Mouse (Mus musculus) hindbrain, embryonic 15.5 days (tissue): ENCODE results near the gene Ugt1a2. TPM values are rescaled to one million over a fixed set of nuclear protein-coding genes. Genes with fewer than 3 reads are reported as not detected.
"Not testable (repeated sequence)": the region's sequence is repeated elsewhere in the genome, so short reads cannot be mapped to it uniquely, and the experiment has no call there.

Experiments
- ATAC-seq: fragments of 200-750 bp; cut with Nextera tagmentation; 2 replicates; pipeline ENCODE4 v1.8.0; 2017; ENCODE audit warnings: low read depth, moderate number of reproducible peaks, moderate TSS enrichment; ENCODE audit not compliant: low FRiP score
- H3K27ac ChIP-seq: fragments of 300-500 bp; sonication (generic); replicated peaks from 2 replicates; pipeline ENCODE4 v1.5.1; 2015; ENCODE audit warnings: mild to moderate bottlenecking, inconsistent platforms
- H3K27me3 ChIP-seq: fragments of 300-500 bp; sonication (generic); 2 replicates; pipeline ENCODE4 v1.6.1; 2015; ENCODE audit warnings: control low read depth, inconsistent platforms
- H3K36me3 ChIP-seq: fragments of 300-500 bp; sonication (generic); 2 replicates; pipeline ENCODE4 v1.6.1; 2015; ENCODE audit warnings: control low read depth, inconsistent platforms
- H3K4me1 ChIP-seq: fragments of 300-500 bp; sonication (generic); replicated peaks from 2 replicates; pipeline ENCODE4 v1.6.1; 2015; ENCODE audit warnings: control low read depth, inconsistent platforms
- H3K4me2 ChIP-seq: fragments of 300-500 bp; sonication (generic); 2 replicates; pipeline ENCODE4 v1.6.1; 2015; ENCODE audit warnings: moderate library complexity, mild to moderate bottlenecking, inconsistent platforms
- H3K4me3 ChIP-seq: fragments of 300-500 bp; sonication (generic); 2 replicates; pipeline ENCODE4 v1.5.1; 2015; ENCODE audit warnings: mild to moderate bottlenecking, inconsistent platforms
- H3K9ac ChIP-seq: fragments of 300-500 bp; sonication (generic); 2 replicates; pipeline ENCODE4 v1.6.1; 2015; ENCODE audit warnings: inconsistent platforms
- H3K9me3 ChIP-seq: fragments of 300-500 bp; sonication (generic); 2 replicates; pipeline ENCODE4 v1.6.1; 2016; ENCODE audit warnings: control low read depth, inconsistent platforms
- WGBS: fragments of 180-500 bp; shearing (Covaris S2); methylation state at CpG from one replicate; pipeline ENCODE4 v1.1.7; 2015; 5-methylcytosine and 5-hydroxymethylcytosine counted together
- polyA plus RNA-seq: library from polyadenylated mRNA; unstranded; fragments of >200 nt; fragmentation: Nextera tagmentation; extraction: Ambion mirVana; gene quantifications from 2 replicates; pipeline ENCODE4 v1.2.1, GENCODE M21; 2015

Gene Ugt1a2
- polyA plus RNA-seq, 1 experiment from 2014 or later: not detected

DNA sequence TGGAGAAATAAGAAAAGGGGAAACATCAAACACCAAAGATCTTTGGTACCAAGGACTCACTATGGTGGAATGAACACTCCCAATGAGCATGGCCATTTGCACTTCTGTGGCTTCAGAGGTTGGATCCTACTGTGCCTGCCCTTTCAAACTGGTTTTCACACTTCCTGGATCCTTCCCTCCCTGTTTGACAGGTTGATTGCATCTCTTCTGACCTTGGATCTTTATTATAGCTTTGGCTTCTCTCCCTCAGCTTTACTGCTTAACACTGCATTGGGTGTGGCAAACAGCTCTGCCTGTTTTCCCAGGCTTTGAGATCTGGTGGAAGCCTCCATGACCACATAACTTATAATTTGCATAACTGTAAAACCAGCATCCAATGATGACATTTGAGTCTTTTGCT, 19.9 kb downstream of the Ugt1a2 start:
- Histone ChIP-seq H3K4me3 (no peak overlapping the region), H3K27ac (no peak overlapping the region), H3K36me3 (no peaks in the 10 kb centered on the region), H3K4me1 (no peaks in the 10 kb centered on the region), H3K9me3 (peaks cover 28% of the 10 kb centered on the region), H3K27me3 (no peaks in the 10 kb centered on the region), H3K4me2 (no peak overlapping the region), H3K9ac (no peak overlapping the region)
- no peak for ATAC-seq

- Histone ChIP-seq H3K27ac (no peak overlapping the region), H3K36me3 (no peaks in the 10 kb centered on the region), H3K4me1 (no peaks in the 10 kb centered on the region), H3K9me3 (peaks cover 30% of the 10 kb centered on the region), H3K4me3 (no peak overlapping the region), H3K27me3 (no peaks in the 10 kb centered on the region), H3K4me2 (no peak overlapping the region), H3K9ac (no peak overlapping the region)
- no peak for ATAC-seq
- 56% methylated on average over 2 of the region's 2 CpGs for WGBS
Observed at GRCm38 (mm10) chr1:88222216-88222615, 21.8 kb downstream of the Ugt1a2 start.

GRCm38 (mm10) chr1:88223011-88223515, 22.7 kb downstream of the Ugt1a2 start:
- H3K4me2 ChIP-seq, H3K9ac ChIP-seq, H3K27ac ChIP-seq, H3K4me1 ChIP-seq, H3K27me3 ChIP-seq, H3K4me3 ChIP-seq, ATAC-seq, H3K36me3 ChIP-seq: not testable (repeated sequence)
- peaks cover 33% of the 10 kb centered on the region for H3K9me3 ChIP-seq

GRCm38 (mm10) chr1:88223591-88223990, 23.2 kb downstream of the Ugt1a2 start:
- Histone ChIP-seq H3K4me2 (no peak overlapping the region), H3K36me3 (no peaks in the 10 kb centered on the region), H3K9ac (no peak overlapping the region), H3K27me3 (no peaks in the 10 kb centered on the region), H3K4me3 (no peak overlapping the region), H3K4me1 (no peaks in the 10 kb centered on the region), H3K27ac (no peak overlapping the region), H3K9me3 (peaks cover 39% of the 10 kb centered on the region)
- WGBS: 60% methylated on average over 1 of the region's 1 CpGs
- no peak for ATAC-seq

DNA sequence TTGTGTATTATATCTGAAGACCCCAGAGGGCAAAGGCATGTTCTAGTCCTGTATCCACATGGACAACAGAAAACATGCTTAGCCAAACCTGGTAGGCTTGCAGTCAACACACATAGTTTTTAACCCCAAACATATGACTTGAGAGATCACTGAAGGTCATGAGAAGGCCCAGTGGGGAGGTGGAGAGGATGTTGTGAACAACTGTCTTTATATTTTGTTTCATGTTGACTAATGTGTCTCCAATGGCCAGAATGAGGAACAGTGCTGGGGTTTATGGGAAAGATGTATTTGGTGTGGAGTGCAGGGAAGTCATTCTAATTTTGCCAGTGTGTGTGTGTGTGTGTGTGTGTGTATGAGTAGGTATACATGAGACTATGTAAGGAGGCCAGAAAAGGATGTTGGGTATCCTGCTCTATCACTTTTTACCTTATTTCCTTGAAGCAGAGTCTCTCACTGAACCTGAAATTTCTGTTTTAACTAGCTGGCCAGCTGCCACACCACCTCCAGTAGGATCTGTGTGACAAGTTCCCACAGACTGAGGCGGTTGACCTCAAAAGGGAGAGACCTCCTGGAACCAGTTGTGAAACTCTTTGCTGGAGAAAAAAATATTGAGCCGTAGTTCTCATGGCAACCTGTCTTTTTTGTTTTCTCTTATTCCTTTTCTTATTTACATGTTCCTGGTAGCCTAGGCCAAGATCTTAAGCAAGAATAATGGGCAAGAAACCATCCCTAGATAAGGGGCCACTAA, 23.8 kb downstream of the Ugt1a2 start:
- WGBS: 74% methylated on average over 2 of the region's 2 CpGs
- ATAC-seq: no peak
- H3K4me3 ChIP-seq: no peak overlapping the region

DNA sequence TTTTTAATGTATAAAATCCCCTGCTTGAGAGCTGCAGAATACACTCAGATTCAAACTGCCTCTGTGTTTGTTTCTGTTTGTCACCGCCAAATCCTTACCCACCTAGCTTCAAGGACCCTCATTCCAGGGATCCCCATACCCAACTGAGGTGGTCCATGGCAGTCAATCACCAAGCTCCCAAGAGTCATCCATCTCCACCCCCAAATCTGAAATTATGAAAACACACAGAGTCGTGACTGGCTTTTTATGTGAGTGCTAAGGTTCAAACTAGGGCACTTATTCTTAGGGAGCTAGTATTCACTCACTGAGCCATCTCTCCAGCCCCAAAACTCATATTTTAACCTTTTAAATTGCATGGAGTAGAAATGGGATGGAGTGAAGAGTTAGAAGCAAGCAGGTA, 24.9 kb downstream of the Ugt1a2 start:
- H3K9me3 ChIP-seq: peaks cover 56% of the 10 kb centered on the region
- H3K4me1 ChIP-seq, H3K4me3 ChIP-seq, H3K36me3 ChIP-seq, H3K27me3 ChIP-seq, H3K27ac ChIP-seq, ATAC-seq, H3K9ac ChIP-seq, H3K4me2 ChIP-seq: not testable (repeated sequence)
- WGBS: 39% methylated on average over 2 of the region's 2 CpGs

More for the DNA sequence above, 23.8 kb downstream of the Ugt1a2 start:
- Histone ChIP-seq H3K9ac (no peak overlapping the region), H3K4me2 (no peak overlapping the region), H3K9me3 (peaks cover 45% of the 10 kb centered on the region), H3K4me1 (no peaks in the 10 kb centered on the region), H3K27me3 (no peaks in the 10 kb centered on the region), H3K36me3 (no peaks in the 10 kb centered on the region), H3K27ac (no peak overlapping the region)

DNA sequence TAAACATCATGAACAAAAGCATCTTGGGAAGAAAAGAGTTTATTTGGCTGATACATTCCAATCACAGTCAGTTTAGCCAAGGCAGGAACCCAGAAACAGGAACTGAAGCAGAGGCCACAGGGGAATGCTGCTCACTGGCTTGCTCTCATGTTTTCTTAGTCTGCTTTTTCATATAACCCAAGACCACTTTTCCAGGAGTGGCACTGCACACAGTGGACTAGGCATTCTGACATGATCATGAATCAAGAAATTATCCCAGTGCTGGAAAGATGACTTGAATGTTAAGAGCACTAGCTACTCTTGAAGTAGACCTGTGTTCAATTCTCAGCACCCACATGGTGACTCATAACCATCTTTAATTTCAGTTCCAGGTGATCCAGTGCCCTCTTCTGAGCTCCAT, 25.3 kb downstream of the Ugt1a2 start:
- Histone ChIP-seq H3K9ac (no peak overlapping the region), H3K4me3 (no peak overlapping the region), H3K9me3 (peaks cover 60% of the 10 kb centered on the region), H3K36me3 (no peaks in the 10 kb centered on the region), H3K4me1 (no peaks in the 10 kb centered on the region), H3K4me2 (no peak overlapping the region), H3K27me3 (no peaks in the 10 kb centered on the region), H3K27ac (no peak overlapping the region)
- ATAC-seq: no peak

GRCm38 (mm10) chr1:88226670-88227379, 26.4 kb downstream of the Ugt1a2 start, which contains the start of gene Mroh2a:
Gene Mroh2a, plus strand, starts transcription at chr1:88226986.
- Histone ChIP-seq H3K4me1 (no peaks in the 10 kb centered on the region), H3K4me2 (no peak within 1 kb of the TSS), H3K36me3 (no peaks in the 10 kb centered on the region), H3K9me3 (peaks cover 71% of the 10 kb centered on the region), H3K27me3 (no peaks in the 10 kb centered on the region), H3K27ac (no peak within 1 kb of the TSS), H3K4me3 (no peak within 1 kb of the TSS), H3K9ac (no peak within 1 kb of the TSS)
- WGBS: 54% methylated on average over 5 of the region's 5 CpGs
- ATAC-seq: no peak

- no peak for ATAC-seq
Observed at GRCm38 (mm10) chr1:88227482-88227881, 27.1 kb downstream of the Ugt1a2 start.

GRCm38 (mm10) chr1:88228121-88228520, 27.7 kb downstream of the Ugt1a2 start:
- H3K36me3 ChIP-seq: no peaks in the 10 kb centered on the region
- H3K9ac ChIP-seq: no peak overlapping the region
- no peaks in the 10 kb centered on the region for H3K4me1 ChIP-seq
- no peak overlapping the region for H3K4me2 ChIP-seq
- no peak for ATAC-seq
- WGBS: 72% methylated on average over 7 of the region's 7 CpGs
- H3K4me3 ChIP-seq: no peak overlapping the region
- peaks cover 79% of the 10 kb centered on the region for H3K9me3 ChIP-seq
- no peak overlapping the region for H3K27ac ChIP-seq
- no peaks in the 10 kb centered on the region for H3K27me3 ChIP-seq

More at GRCm38 (mm10) chr1:88227482-88227881, 27.1 kb downstream of the Ugt1a2 start:
- H3K9me3 ChIP-seq: peaks cover 73% of the 10 kb centered on the region
- H3K4me2 ChIP-seq: no peak overlapping the region
- 60% methylated on average over 2 of the region's 2 CpGs for WGBS
- H3K36me3 ChIP-seq: no peaks in the 10 kb centered on the region
- no peak overlapping the region for H3K27ac ChIP-seq
- H3K9ac ChIP-seq: no peak overlapping the region
- H3K4me3 ChIP-seq: no peak overlapping the region
- no peaks in the 10 kb centered on the region for H3K4me1 ChIP-seq
- H3K27me3 ChIP-seq: no peaks in the 10 kb centered on the region

GRCm38 (mm10) chr1:88229566-88229965, 29.2 kb downstream of the Ugt1a2 start:
- H3K9ac ChIP-seq: no peak overlapping the region
- no peaks in the 10 kb centered on the region for H3K4me1 ChIP-seq
- ATAC-seq: no peak
- 83% methylated on average over 3 of the region's 3 CpGs for WGBS
- peaks cover 93% of the 10 kb centered on the region for H3K9me3 ChIP-seq
- H3K27ac ChIP-seq: no peak overlapping the region
- no peaks in the 10 kb centered on the region for H3K36me3 ChIP-seq
- H3K4me2 ChIP-seq: no peak overlapping the region
- no peaks in the 10 kb centered on the region for H3K27me3 ChIP-seq
- H3K4me3 ChIP-seq: no peak overlapping the region

DNA sequence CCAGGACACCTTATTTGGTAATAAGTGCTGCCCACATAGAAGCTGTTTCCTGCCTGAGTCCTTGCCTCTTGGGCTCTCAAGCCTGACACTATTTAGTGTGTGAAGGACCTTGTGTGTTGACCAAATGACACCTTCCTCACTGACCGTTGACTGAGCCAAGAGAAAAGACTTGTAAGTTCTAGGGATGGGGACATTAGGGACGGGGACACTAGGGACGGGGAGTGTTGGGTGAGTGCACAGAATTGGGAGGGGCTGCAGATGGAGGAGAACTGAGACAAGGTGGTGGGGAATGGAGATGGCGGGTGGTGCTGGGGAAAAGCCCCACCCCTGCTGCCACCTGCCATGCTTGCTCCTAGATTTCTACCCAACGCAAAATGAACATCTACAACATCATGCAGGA, 29.6 kb downstream of the Ugt1a2 start:
- H3K4me3 ChIP-seq: no peak overlapping the region
- no peaks in the 10 kb centered on the region for H3K36me3 ChIP-seq
- peaks cover 97% of the 10 kb centered on the region for H3K9me3 ChIP-seq
- H3K27ac ChIP-seq: no peak overlapping the region
- H3K27me3 ChIP-seq: no peaks in the 10 kb centered on the region
- no peak for ATAC-seq
- 87% methylated on average over 5 of the region's 5 CpGs for WGBS
- H3K9ac ChIP-seq: no peak overlapping the region
- H3K4me1 ChIP-seq: no peaks in the 10 kb centered on the region
- H3K4me2 ChIP-seq: no peak overlapping the region
